In genomic region chr7:99095191-99095590, GRCm38 (mm10) we compare ENCODE assay signal across 10 mouse cellular contexts. TPM values are rescaled to one million over a fixed set of nuclear protein-coding genes. Genes with fewer than 3 reads are reported as not detected.
DNase-seq lines count a peak whose midpoint lies in the region; ATAC-seq and TF ChIP-seq lines count a peak whose summit lies in the region.
"Had no signal": no experiment of that assay in that cellular context is flagged by ENCODE, and none has a peak within 500 bp of the region (broad histone marks: within the 10 kb centered on the region; RNA-seq: fewer than 3 reads in every experiment).

No protein-coding gene starts in this region.

- no peak overlapping the region for H3K9ac ChIP-seq in hindbrain, postnatal 0 days (replicated peaks; ENCODE audit: low read length)
- H3K9ac ChIP-seq in hindbrain, embryonic 14.5 days, result no peak overlapping the region
- no peak overlapping the region for H3K9ac ChIP-seq in neural tube, embryonic 11.5 days (ENCODE audit: low read length)
- H3K9ac ChIP-seq: lung, embryonic 15.5 days had no signal

- ATAC-seq in hindbrain, postnatal 0 days, result no peak
- ATAC-seq in hindbrain, embryonic 14.5 days (ENCODE audit: low FRiP score), result no peak
- peak; percentile 49 for ATAC-seq in CD4-positive, CD25-positive, alpha-beta regulatory T cell, adult 4 months
- ATAC-seq in neural tube, embryonic 11.5 days (ENCODE audit: insufficient read depth, low FRiP score, low TSS enrichment), result no peak

- no peak overlapping the region for H3K27ac ChIP-seq in hindbrain, postnatal 0 days
- H3K27ac ChIP-seq in hindbrain, embryonic 14.5 days, result no peak overlapping the region
- no peak overlapping the region for H3K27ac ChIP-seq in neural tube, embryonic 11.5 days (ENCODE audit: low read depth, low read length)
- H3K27ac ChIP-seq: lung, embryonic 15.5 days had no signal

- H3K9me3 ChIP-seq in hindbrain, postnatal 0 days (ENCODE audit: low read length), result no peaks in the 10 kb centered on the region
- no peaks in the 10 kb centered on the region for H3K9me3 ChIP-seq in hindbrain, embryonic 14.5 days (ENCODE audit: control insufficient read depth, low read length)
- no peaks in the 10 kb centered on the region for H3K9me3 ChIP-seq in neural tube, embryonic 11.5 days (ENCODE audit: control insufficient read depth, low read length)
- H3K9me3 ChIP-seq: lung, embryonic 15.5 days had no signal

- no peaks in the 10 kb centered on the region for H3K4me1 ChIP-seq in hindbrain, postnatal 0 days (ENCODE audit: insufficient read depth, low read length)
- H3K4me1 ChIP-seq in hindbrain, embryonic 14.5 days (replicated peaks; ENCODE audit: control insufficient read depth, insufficient read depth, low read length), result 0 out of 2 replicates have a peak, but pooled peaks cover 1% of the 10 kb centered on the region
- H3K4me1 ChIP-seq in neural tube, embryonic 11.5 days (ENCODE audit: control insufficient read depth, insufficient read depth, low read length), result peaks cover 1% of the 10 kb centered on the region; the same call in 1 of the 2 replicates

- 75% methylated on average over 4 of the region's 4 CpGs for WGBS in hindbrain, postnatal 0 days
- WGBS in hindbrain, embryonic 14.5 days, result 74% methylated on average over 3 of the region's 4 CpGs
- 74% methylated on average over 4 of the region's 4 CpGs for WGBS in neural tube, embryonic 11.5 days

- H3K4me3 ChIP-seq in hindbrain, postnatal 0 days (ENCODE audit: low read length), result no peak overlapping the region
- no peak overlapping the region for H3K4me3 ChIP-seq in hindbrain, embryonic 14.5 days (replicated peaks; ENCODE audit: low read length)
- H3K4me3 ChIP-seq in neural tube, embryonic 11.5 days (ENCODE audit: low read depth, low read length), result no peak overlapping the region
- H3K4me3 ChIP-seq: erythroblast, embryonic 14.5 days; lung, embryonic 15.5 days had no signal

- DNase-seq in hindbrain, postnatal 0 days (ENCODE audit: low spot score), result no peak
- no peak for DNase-seq in hindbrain, embryonic 14.5 days (ENCODE audit: low spot score)
- DNase-seq in WW6 (ENCODE audit: low read depth, low spot score), result peak; percentile 55
- peak; percentile 51 for DNase-seq in heart, postnatal 4 days
- peak; percentile 44 for DNase-seq in neural tube, embryonic 11.5 days (ENCODE audit: low spot score)
- no peak for DNase-seq in urinary bladder, postnatal 10 days (ENCODE audit: low spot score)
- no peak for DNase-seq in yolk sac, embryonic 10.5 days (ENCODE audit: low spot score)

- TF ChIP-seq CTCF in hindbrain, postnatal 0 days (IDR thresholded peaks at IDR 0.05; ENCODE audit: low read depth), result peak; percentile 56

- H3K36me3 ChIP-seq in hindbrain, postnatal 0 days (ENCODE audit: insufficient read depth, low read length), result peaks cover 9% of the 10 kb centered on the region; the same call in 1 of the 2 replicates
- peaks cover 18% of the 10 kb centered on the region for H3K36me3 ChIP-seq in hindbrain, embryonic 14.5 days (replicated peaks; ENCODE audit: control insufficient read depth, insufficient read depth)
- no peaks in the 10 kb centered on the region for H3K36me3 ChIP-seq in neural tube, embryonic 11.5 days (ENCODE audit: control insufficient read depth, insufficient read depth, low read length)

- no peaks in the 10 kb centered on the region for H3K27me3 ChIP-seq in hindbrain, postnatal 0 days (ENCODE audit: insufficient read depth, low read length)
- H3K27me3 ChIP-seq in hindbrain, embryonic 14.5 days (ENCODE audit: control insufficient read depth, insufficient read depth, low read length), result no peaks in the 10 kb centered on the region
- no peaks in the 10 kb centered on the region for H3K27me3 ChIP-seq in neural tube, embryonic 11.5 days (ENCODE audit: control insufficient read depth, insufficient read depth, low read length)
- H3K27me3 ChIP-seq: lung, embryonic 15.5 days had no signal

- H3K4me2 ChIP-seq in hindbrain, postnatal 0 days (ENCODE audit: low read depth, low read length), result no peak overlapping the region
- no peak overlapping the region for H3K4me2 ChIP-seq in hindbrain, embryonic 14.5 days (replicated peaks)
- no peak overlapping the region for H3K4me2 ChIP-seq in neural tube, embryonic 11.5 days (ENCODE audit: low read depth)
- H3K4me2 ChIP-seq: lung, embryonic 15.5 days had no signal

RNA-seq across cellular contexts. Expression of gene Uvrag, which starts 45.8 kb away (rescaled TPM):
- 17.9 and 36.7 TPM in 2 replicates for total RNA-seq in hindbrain, postnatal 0 days (2014; rRNA removed)
- 16.5 and 17.1 TPM in 2 replicates for polyA plus RNA-seq in hindbrain, postnatal 0 days (2015; fragmentation: Nextera tagmentation; extraction: Ambion mirVana)
- polyA plus RNA-seq in hindbrain, embryonic 14.5 days (2014; fragmentation: Nextera tagmentation; extraction: Ambion mirVana), result 16.1 and 18.0 TPM in 2 replicates
- polyA plus RNA-seq in CD4-positive, CD25-positive, alpha-beta regulatory T cell, adult 4 months (2017; shearing (Covaris generic)), result 1 to 10 TPM; 5.7 to 9.5 TPM
- 10 to 100 TPM; 33.2 to 34.5 TPM for total RNA-seq in heart, postnatal 4 days (2021)
- 11.2 and 12.0 TPM in 2 replicates for polyA plus RNA-seq in neural tube, embryonic 11.5 days (2014; fragmentation: Nextera tagmentation; extraction: Ambion mirVana)

Comparison
In these comparisons a context has a peak if more than half of its experiments do, and no peak if none do; other contexts are left out.
1. DNase-seq: peak in WW6 (single experiment), heart, postnatal 4 days (single experiment) and neural tube, embryonic 11.5 days (single experiment); none in hindbrain, postnatal 0 days (single experiment), hindbrain, embryonic 14.5 days (single experiment), urinary bladder, postnatal 10 days (single experiment) and yolk sac, embryonic 10.5 days (single experiment).